Mouse (Mus musculus): Measurements from ENCODE around the gene Ccdc180. TPM values are rescaled to one million over a fixed set of nuclear protein-coding genes. Genes with fewer than 3 reads are reported as not detected.

Gene Ccdc180
- polyA plus RNA-seq, 1 experiment, result 0.02 TPM

DNA sequence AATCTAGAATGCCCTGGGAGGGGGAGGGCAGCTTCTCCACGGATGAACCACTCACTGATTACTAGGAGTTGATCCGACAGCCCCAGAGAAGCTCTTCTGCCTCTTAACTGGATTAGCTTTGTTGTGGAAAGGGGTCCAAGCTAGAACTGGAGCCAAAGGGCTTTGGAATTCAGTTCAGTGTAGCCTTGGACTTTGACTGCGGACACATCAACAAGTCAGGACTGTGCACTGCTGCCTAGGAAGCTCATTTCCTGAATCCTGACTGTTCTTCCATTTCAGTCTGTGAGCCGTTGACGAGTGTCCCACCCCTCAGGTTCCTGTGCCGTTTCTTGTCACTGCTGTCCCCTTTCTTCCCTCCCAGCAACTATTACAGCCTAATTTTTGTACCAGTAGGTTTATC is 76.6 kb downstream of the Ccdc180 start:
- TF ChIP-seq FLI1 (IDR thresholded peaks at IDR 0.05; ENCODE audit: low read length), result no peak
- TF ChIP-seq GATA1 (IDR thresholded peaks at IDR 0.05; ENCODE audit: borderline replicate concordance, low read length), result no peak
- no peaks in the 10 kb centered on the region for H3K36me3 ChIP-seq (replicated peaks; ENCODE audit: low read length)
- no peaks in the 10 kb centered on the region for H3K27me3 ChIP-seq (replicated peaks)
- peaks cover 68% of the 10 kb centered on the region for H3K4me1 ChIP-seq
- no peak overlapping the region for H3K4me3 ChIP-seq (replicated peaks)
- no peaks in the 10 kb centered on the region for H3K9me3 ChIP-seq

DNA sequence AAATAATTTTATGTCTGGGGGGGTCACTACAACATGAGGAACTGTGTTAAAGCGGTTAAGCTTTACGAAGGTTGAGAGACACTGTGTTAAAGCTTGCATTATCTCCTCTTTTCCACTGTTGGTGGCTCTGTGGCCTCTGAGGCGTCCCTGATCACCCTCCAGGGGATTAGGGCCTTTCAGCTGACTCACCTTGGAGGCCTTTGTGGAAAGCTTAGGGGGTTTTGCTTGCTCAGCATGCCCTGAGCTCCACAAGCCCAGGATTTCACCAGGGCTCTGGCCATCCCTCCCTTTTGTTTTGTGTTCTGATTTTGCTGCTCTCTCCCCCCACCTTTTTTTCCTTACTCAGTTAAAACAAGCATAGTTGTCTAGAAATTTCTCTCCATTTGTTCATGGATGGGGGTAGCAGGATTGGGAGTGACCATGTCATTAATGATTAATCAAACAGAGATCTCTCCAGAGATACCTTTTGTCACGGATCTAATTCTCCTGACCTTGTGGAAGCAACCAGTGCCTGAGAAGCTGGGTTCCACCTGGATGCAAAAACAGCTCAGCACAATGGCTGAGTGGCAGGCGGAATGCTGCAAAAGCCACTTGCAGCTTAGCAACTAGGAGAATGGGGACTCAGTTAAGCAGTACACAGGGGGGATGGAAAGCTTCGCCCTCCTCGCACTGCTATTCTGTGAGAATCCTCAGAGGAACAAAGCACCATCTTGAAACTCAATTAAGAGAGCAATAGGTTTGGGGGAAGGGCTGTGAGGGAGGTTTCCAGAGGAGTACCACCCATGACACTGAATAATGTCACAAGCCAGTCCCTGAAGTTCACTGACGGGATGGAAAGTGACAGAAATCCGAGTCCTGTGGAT is 77.6 kb downstream of the Ccdc180 start:
- peaks cover 69% of the 10 kb centered on the region for H3K4me1 ChIP-seq
- H3K4me3 ChIP-seq (replicated peaks), result no peak overlapping the region
- no peaks in the 10 kb centered on the region for H3K27me3 ChIP-seq (replicated peaks)
- H3K9me3 ChIP-seq, result no peaks in the 10 kb centered on the region
- TF ChIP-seq FLI1 (IDR thresholded peaks at IDR 0.05; ENCODE audit: low read length) (no peak), GATA1 (IDR thresholded peaks at IDR 0.05; ENCODE audit: borderline replicate concordance, low read length) (no peak)
- H3K36me3 ChIP-seq (replicated peaks; ENCODE audit: low read length), result no peaks in the 10 kb centered on the region

DNA sequence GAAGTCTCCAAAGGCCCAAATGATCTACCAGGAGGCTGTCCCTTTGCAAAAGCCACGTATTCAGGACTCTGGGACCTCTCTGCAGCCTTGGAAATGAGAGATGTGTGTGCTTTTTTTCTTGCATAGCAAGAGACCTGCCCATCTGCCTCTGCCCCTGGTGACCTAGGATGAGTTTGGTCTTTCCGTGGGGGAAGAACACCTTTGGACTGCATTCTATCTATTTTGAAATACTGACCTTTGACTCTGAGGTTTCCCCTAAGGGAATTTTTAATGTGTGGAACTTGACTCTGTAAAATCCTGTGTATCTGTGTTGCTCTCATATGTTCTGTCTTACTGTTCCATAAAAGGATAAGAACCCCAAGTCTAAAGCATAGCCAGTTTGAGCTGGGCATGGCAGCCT is 78.9 kb downstream of the Ccdc180 start:
- H3K4me3 ChIP-seq (replicated peaks), result no peak overlapping the region
- TF ChIP-seq FLI1 (IDR thresholded peaks at IDR 0.05; ENCODE audit: low read length), result no peak
- TF ChIP-seq GATA1 (IDR thresholded peaks at IDR 0.05; ENCODE audit: borderline replicate concordance, low read length), result no peak
- H3K9me3 ChIP-seq, result no peaks in the 10 kb centered on the region
- no peaks in the 10 kb centered on the region for H3K27me3 ChIP-seq (replicated peaks)
- H3K36me3 ChIP-seq (replicated peaks; ENCODE audit: low read length), result no peaks in the 10 kb centered on the region
- H3K4me1 ChIP-seq, result peaks cover 82% of the 10 kb centered on the region

DNA sequence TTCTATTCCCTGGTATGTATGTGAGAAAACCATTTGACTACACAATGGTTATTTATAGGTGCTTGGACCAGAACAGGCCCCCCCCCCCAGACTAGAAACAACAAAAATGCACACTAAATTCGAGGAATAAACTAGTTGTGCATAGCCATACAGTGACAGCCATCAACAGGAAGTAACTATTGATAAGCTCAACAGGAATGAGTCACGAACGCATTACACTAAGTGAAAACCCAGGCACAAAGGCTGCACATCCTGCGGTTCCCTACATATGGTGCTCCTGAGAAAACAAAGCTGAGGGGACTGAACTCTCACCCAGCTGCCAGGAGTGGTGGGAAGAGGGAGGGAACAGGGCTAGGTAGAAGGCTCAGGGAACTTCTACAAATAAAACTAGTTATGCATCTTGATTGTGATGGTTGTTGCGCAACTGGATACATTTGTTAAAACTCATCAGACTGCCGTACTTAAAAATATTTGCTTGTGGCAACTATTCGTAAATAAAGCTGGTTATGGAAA is 80.0 kb downstream of the Ccdc180 start:
- no peak overlapping the region for H3K4me3 ChIP-seq (replicated peaks)
- H3K27me3 ChIP-seq (replicated peaks), result no peaks in the 10 kb centered on the region
- no peaks in the 10 kb centered on the region for H3K36me3 ChIP-seq (replicated peaks; ENCODE audit: low read length)

DNA sequence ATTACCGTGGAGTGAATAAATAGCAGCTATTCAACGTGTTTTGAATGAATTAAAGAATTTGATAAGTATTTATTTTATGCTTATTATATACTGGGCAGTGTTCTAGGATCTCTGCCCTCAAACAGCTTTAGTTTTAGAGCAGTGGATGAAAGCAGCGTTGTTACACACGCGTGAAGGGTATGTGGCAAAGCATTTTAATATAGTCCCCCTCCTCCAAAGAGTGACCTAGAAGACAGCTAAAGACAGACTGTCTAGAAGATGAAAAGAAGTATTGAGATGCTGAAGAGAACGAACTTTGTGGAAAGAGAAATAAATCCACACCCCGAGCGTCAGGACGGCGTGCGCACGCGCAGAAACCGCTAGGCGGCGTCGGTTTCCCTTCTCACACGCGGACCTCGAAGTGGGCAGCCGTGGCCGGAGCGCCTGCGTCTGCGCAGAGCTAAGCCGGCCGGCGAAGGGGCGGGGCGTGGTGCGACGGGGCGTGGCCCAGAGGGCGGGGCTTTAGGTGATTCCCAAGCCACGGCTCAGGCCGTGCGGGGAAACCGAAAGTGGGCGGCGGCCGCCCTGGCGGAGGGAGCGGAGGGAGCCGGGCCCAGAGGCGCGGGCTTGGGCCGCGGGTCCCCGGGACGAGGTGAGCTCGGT is 81.8 kb downstream of the Ccdc180 start:
- Histone ChIP-seq H3K36me3 (replicated peaks; ENCODE audit: low read length) (peaks cover under 1% of the 10 kb centered on the region), H3K4me1 (peaks cover 75% of the 10 kb centered on the region), H3K4me3 (replicated peaks) (peak overlapping the region; percentile 97), H3K9me3 (no peaks in the 10 kb centered on the region), H3K27me3 (replicated peaks) (no peaks in the 10 kb centered on the region)
- TF ChIP-seq FLI1 (IDR thresholded peaks at IDR 0.05; ENCODE audit: low read length) (no peak), GATA1 (IDR thresholded peaks at IDR 0.05; ENCODE audit: borderline replicate concordance, low read length) (no peak)

More for the DNA sequence above, 80.0 kb downstream of the Ccdc180 start:
- Histone ChIP-seq H3K9me3 (no peaks in the 10 kb centered on the region), H3K4me1 (peaks cover 85% of the 10 kb centered on the region)
- TF ChIP-seq FLI1 (IDR thresholded peaks at IDR 0.05; ENCODE audit: low read length) (no peak), GATA1 (IDR thresholded peaks at IDR 0.05; ENCODE audit: borderline replicate concordance, low read length) (no peak)

DNA sequence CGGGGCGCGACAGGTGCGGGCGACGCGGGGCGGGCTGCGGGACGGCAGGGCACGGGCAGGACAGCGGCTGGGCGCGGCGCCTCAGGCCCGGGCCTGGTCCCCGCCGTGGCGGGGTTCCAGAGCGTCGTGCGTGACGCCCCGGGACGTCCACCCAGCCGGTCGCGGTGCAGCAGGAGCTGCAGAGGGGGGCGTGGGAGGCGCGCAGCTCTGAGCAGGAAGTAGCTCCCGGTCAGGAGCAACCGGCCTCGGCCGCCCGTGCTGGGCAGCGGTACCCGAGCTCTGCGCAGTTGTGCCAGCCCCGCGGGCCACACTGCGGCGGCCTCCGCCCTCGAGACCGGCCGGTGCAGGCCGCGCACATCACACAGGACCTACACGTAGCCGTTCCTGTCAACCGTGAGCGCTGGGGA is 82.3 kb downstream of the Ccdc180 start:
- Histone ChIP-seq H3K4me1 (peaks cover 75% of the 10 kb centered on the region), H3K36me3 (replicated peaks; ENCODE audit: low read length) (peaks cover 6% of the 10 kb centered on the region), H3K27me3 (replicated peaks) (no peaks in the 10 kb centered on the region), H3K9me3 (peaks cover 2% of the 10 kb centered on the region; the same call in 1 of the 2 replicates), H3K4me3 (replicated peaks) (peak overlapping the region; percentile 97)
- TF ChIP-seq GATA1 (IDR thresholded peaks at IDR 0.05; ENCODE audit: borderline replicate concordance, low read length), result no peak

DNA sequence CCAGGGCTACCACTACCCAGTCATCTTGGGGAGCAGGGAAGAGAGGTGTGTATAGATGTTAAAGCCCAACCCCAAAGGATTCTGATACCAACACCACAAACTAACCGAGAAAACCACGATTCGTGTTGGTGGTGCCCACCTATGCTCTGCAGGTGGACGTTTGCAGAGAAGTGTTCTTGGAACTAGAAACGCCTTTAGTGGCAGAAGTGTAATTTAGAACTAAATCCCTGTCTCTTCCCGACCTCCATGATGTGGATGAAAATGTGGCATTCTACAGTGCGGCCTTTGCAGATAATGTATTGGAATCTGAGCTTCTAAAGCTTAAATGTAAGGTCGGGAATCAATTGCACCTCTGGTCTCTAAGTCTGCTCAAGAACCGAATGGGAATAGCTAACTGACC is 82.8 kb downstream of the Ccdc180 start:
- peaks cover 71% of the 10 kb centered on the region for H3K4me1 ChIP-seq
- peaks cover 10% of the 10 kb centered on the region for H3K36me3 ChIP-seq (replicated peaks; ENCODE audit: low read length)
- no peaks in the 10 kb centered on the region for H3K27me3 ChIP-seq (replicated peaks)
- TF ChIP-seq FLI1 (IDR thresholded peaks at IDR 0.05; ENCODE audit: low read length), result no peak
- TF ChIP-seq GATA1 (IDR thresholded peaks at IDR 0.05; ENCODE audit: borderline replicate concordance, low read length), result no peak
- H3K9me3 ChIP-seq, result peaks cover 5% of the 10 kb centered on the region; the same call in 1 of the 2 replicates
- H3K4me3 ChIP-seq (replicated peaks), result peak overlapping the region; percentile 97

DNA sequence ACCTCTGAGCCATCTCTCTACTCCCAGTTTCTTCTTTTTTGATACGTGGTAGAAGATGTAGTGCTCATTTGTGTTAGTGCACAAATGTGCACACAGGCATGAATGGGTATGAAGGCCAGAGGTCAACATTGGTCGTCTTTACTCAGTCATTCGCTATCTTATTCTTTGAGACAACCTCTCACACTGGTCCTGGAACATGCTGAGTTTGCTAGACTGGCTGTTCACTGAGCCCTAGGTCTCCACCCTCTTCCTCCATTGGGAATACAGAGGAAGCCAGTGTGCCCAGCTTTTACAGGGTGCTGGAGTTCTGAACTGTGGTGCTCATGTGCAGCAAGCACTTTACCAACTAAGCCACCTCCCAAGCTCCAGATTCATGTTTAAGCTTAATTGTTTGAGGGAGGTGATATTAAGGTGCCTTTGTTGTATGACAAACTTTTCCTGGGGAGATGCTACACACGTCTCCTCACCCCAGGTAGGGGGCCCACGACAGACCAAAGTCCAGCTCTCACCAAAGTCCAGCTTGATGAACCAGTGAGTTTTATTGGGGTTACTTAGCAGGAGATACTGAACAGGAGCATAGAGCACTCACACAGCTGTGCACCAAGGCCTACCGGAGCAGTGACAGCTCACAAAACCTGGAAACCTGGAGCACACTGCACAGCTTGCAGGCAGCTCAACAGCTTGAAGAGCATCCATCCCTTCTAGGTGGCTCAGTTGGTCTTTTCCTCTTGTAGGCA is 87.0 kb downstream of the Ccdc180 start:
- Histone ChIP-seq H3K4me1 (peaks cover 50% of the 10 kb centered on the region), H3K36me3 (replicated peaks; ENCODE audit: low read length) (peaks cover 15% of the 10 kb centered on the region), H3K4me3 (replicated peaks) (no peak overlapping the region), H3K27me3 (replicated peaks) (peaks cover 9% of the 10 kb centered on the region), H3K9me3 (peaks cover 5% of the 10 kb centered on the region; the same call in 1 of the 2 replicates)
- TF ChIP-seq GATA1 (IDR thresholded peaks at IDR 0.05; ENCODE audit: borderline replicate concordance, low read length), result no peak
- no peak for TF ChIP-seq FLI1 (IDR thresholded peaks at IDR 0.05; ENCODE audit: low read length)

DNA sequence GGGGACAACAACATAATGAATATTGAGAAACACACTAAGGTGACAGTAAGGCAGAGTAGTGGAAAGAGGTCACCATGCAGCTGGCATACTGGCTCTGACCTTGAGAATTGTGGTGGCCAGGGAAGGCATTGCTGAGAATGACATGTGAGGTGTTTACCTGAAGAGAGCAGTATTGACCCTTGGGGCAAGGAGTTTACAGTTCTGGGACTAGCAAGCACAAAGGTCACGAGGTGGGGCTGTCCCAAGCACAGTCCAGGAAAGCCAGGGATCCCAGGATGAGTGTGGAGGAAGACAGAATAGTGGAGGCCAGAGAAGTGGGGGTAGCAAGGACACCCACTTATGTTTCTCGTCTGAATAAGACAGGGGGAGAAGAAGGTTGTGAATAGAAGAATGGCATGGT is 89.8 kb downstream of the Ccdc180 start:
- H3K27me3 ChIP-seq (replicated peaks), result peaks cover 9% of the 10 kb centered on the region
- peaks cover 5% of the 10 kb centered on the region; the same call in 1 of the 2 replicates for H3K9me3 ChIP-seq
- peaks cover 40% of the 10 kb centered on the region for H3K4me1 ChIP-seq
- TF ChIP-seq FLI1 (IDR thresholded peaks at IDR 0.05; ENCODE audit: low read length) (no peak), GATA1 (IDR thresholded peaks at IDR 0.05; ENCODE audit: borderline replicate concordance, low read length) (no peak)
- peaks cover 15% of the 10 kb centered on the region for H3K36me3 ChIP-seq (replicated peaks; ENCODE audit: low read length)
- no peak overlapping the region for H3K4me3 ChIP-seq (replicated peaks)
